Mouse (Mus musculus) kidney, postnatal 0 days (tissue): ENCODE data around the gene Gm11037. TPM values are rescaled to one million over a fixed set of nuclear protein-coding genes. Genes with fewer than 3 reads are reported as not detected.

Source experiments
- ATAC-seq: fragments of 200-750 bp; cut with Nextera tagmentation; replicated peaks from 2 replicates; pipeline ENCODE4 v1.8.0; 2017; ENCODE audit warnings: low read depth, moderate number of reproducible peaks, moderate TSS enrichment, moderate library complexity; ENCODE audit not compliant: low FRiP score
- DNase-seq: peaks from one replicate; pipeline ENCODE4 v3.0.0-alpha.2; 2016; ENCODE audit warnings: low spot score
- H3K27ac ChIP-seq: fragments of 300-500 bp; sonication (generic); 2 replicates; pipeline ENCODE4 v1.5.1; 2014; ENCODE audit warnings: mild to moderate bottlenecking
- H3K27me3 ChIP-seq: fragments of 300-500 bp; sonication (generic); 2 replicates; pipeline ENCODE4 v1.6.1; 2014; ENCODE audit warnings: low read length, mixed read lengths; ENCODE audit not compliant: insufficient read depth
- H3K36me3 ChIP-seq: fragments of 300-500 bp; sonication (generic); 2 replicates; pipeline ENCODE4 v1.6.1; 2014; ENCODE audit warnings: low read length, mixed read lengths; ENCODE audit not compliant: insufficient read depth
- H3K4me1 ChIP-seq: fragments of 300-500 bp; sonication (generic); replicated peaks from 2 replicates; pipeline ENCODE4 v1.6.1; 2014; ENCODE audit warnings: antibody characterized with exemption, low read length, mixed read lengths; ENCODE audit not compliant: insufficient read depth
- H3K4me2 ChIP-seq: fragments of 300-500 bp; sonication (generic); 2 replicates; pipeline ENCODE4 v1.6.1; 2014; ENCODE audit warnings: mild to moderate bottlenecking, low read length, moderate library complexity, mixed read lengths
- H3K4me3 ChIP-seq: fragments of 300-500 bp; sonication (generic); replicated peaks from 2 replicates; pipeline ENCODE4 v1.5.1; 2014; ENCODE audit warnings: low read depth, low read length
- H3K9ac ChIP-seq: fragments of 300-500 bp; sonication (generic); 2 replicates; pipeline ENCODE4 v1.6.1; 2014; ENCODE audit warnings: low read depth, low read length
- H3K9me3 ChIP-seq: fragments of 300-500 bp; sonication (generic); replicated peaks from 2 replicates; pipeline ENCODE4 v1.6.1; 2016; ENCODE audit warnings: low read length, inconsistent platforms, mixed read lengths
- CTCF ChIP-seq: IDR thresholded peaks from 2 replicates; pipeline ENCODE4 v1.5.1; 2016; ENCODE audit warnings: antibody characterized with exemption, low read depth, mild to moderate bottlenecking, moderate library complexity
- WGBS: fragments of 180-500 bp; shearing (Covaris S2); extraction: QIAGEN DNeasy Blood & Tissue Kit; methylation state at CpG from one replicate; pipeline ENCODE4 v1.1.7; 2014; 5-methylcytosine and 5-hydroxymethylcytosine counted together
- polyA plus RNA-seq: library from polyadenylated mRNA; unstranded; fragments of >200 nt; fragmentation: Nextera tagmentation; extraction: Ambion mirVana; gene quantifications from 2 replicates; pipeline ENCODE4 v1.2.1, GENCODE M21; 2015

The Gm11037 gene
- polyA plus RNA-seq, 1 experiment from 2014 or later: not detected

DNA sequence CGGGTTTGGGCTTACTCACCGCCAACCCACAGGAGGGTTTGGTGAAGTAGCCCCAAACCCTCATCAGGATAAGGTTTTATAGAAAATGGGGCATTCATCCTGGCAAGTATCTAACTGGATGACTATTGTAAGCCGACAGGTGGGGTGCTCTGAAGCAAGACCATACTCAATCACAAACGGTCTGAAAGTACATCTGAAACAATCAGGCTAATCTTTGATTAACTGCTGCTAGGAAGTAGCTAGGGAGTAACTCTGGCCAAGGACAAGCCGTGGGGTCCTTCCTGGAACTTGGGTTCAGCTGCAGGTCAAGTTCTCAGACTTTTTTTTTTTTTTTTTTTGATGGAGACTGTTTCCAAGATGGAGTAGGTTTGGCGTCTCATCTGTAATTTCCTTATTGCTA lies 34.7 kb downstream of the Gm11037 start:
- no peak for TF ChIP-seq CTCF
- H3K27ac ChIP-seq: no peak overlapping the region
- 54% methylated on average over 6 of the region's 6 CpGs for WGBS
- DNase-seq (no peak), ATAC-seq (no peak)
- H3K36me3 ChIP-seq: no peaks in the 10 kb centered on the region
- no peaks in the 10 kb centered on the region for H3K4me1 ChIP-seq
- H3K27me3 ChIP-seq: no peaks in the 10 kb centered on the region
- H3K4me2 ChIP-seq: no peak overlapping the region
- no peaks in the 10 kb centered on the region for H3K9me3 ChIP-seq
- no peak overlapping the region for H3K4me3 ChIP-seq
- H3K9ac ChIP-seq: no peak overlapping the region

DNA sequence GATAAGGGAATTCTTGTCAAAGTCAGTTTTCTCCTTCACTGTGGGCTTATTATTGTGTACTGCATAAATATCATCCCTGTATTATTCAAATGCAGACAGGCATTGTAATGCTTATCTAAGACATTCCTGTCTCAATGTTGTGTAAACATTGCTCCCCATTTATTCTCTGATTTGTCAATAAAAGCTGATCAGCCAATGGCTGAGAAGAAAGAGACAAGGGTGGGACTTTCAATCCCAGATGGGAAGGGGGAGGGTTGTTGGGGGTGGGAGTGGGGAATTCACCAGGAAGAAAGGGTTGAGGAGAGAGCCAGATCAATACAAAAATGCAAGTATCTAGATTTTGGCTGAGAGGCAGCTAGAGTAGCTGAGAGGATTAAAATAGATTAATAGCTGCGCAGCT lies 35.6 kb downstream of the Gm11037 start:
- no peak overlapping the region for H3K4me2 ChIP-seq
- DNase-seq (no peak), ATAC-seq (no peak)
- TF ChIP-seq CTCF: no peak
- H3K4me1 ChIP-seq: no peaks in the 10 kb centered on the region
- H3K36me3 ChIP-seq: no peaks in the 10 kb centered on the region
- WGBS: 84% methylated on average over 1 of the region's 1 CpGs
- no peaks in the 10 kb centered on the region for H3K9me3 ChIP-seq
- H3K4me3 ChIP-seq: no peak overlapping the region
- no peak overlapping the region for H3K27ac ChIP-seq
- no peaks in the 10 kb centered on the region for H3K27me3 ChIP-seq
- H3K9ac ChIP-seq: no peak overlapping the region

DNA sequence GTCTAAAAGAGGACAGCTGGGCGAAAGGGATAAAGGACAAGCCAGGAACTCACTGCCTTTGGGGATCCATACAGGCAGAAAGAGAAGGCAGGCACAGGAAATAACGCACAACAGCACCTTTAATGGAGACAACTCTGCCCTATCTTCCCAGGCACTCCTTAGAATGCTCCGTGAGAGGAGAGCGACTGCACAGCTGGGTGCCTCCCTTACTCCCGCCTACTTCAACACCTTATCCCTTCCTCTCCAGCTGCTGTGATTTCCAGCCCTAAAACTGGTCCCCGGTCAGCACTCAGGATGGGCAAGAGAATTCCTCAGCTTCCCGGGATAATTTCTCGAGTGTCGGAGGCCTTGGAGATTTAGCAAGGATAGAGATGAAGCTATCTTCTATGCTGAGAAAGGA lies 37.6 kb downstream of the Gm11037 start:
- WGBS: 25% methylated on average over 9 of the region's 9 CpGs
- Histone ChIP-seq H3K36me3 (no peaks in the 10 kb centered on the region), H3K27ac (no peak overlapping the region), H3K4me1 (peaks cover 2% of the 10 kb centered on the region; the same call in 1 of the 2 replicates), H3K27me3 (no peaks in the 10 kb centered on the region), H3K4me3 (peak overlapping the region; percentile 13; the same call in 1 of the 2 replicates), H3K4me2 (peak overlapping the region; percentile 52), H3K9me3 (no peaks in the 10 kb centered on the region), H3K9ac (peak overlapping the region; percentile 28; the same call in 1 of the 2 replicates)
- no peak for ATAC-seq
- peak; percentile 25 for DNase-seq
- no peak for TF ChIP-seq CTCF

DNA sequence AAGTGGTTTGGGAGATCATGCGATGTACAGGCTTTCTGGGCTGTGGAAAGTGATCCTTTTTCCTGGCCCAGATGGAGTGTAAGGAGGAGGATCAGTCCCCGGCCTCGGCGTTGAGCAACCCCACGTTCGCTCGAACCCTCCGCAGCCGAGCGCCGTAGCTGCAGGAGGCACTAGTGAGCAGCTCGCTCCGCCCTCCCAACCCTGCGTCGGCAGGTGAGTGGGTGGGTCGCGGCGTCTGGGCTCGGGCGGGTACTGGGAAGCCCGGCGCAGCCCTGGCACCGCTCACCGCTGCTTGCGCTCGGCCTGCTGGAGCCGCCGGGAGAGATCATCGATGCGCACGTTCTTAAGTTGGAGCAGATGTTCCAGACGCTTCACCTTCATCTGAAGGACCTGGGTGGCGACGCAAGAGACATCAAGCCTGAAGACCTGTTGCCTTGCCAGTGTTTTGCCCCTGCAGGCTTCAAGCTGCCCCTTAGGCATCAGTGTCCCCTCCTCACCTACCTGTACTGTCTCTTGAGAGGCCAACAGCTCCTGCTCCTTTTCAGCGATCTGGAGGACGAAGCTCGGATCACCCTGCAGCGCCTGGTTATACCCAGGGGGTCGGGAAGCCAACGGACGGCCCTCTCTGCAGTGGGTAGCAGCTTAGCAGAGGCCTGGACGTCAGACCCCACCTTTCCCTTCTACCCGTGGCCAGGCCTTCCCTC lies 38.3 kb downstream of the Gm11037 start:
- Histone ChIP-seq H3K27ac (no peak overlapping the region), H3K36me3 (no peaks in the 10 kb centered on the region), H3K4me2 (peak overlapping the region; percentile 52), H3K27me3 (no peaks in the 10 kb centered on the region), H3K9ac (peak overlapping the region; percentile 28; the same call in 1 of the 2 replicates), H3K4me3 (peak overlapping the region; percentile 13), H3K4me1 (peaks cover 8% of the 10 kb centered on the region), H3K9me3 (no peaks in the 10 kb centered on the region)
- no peak for ATAC-seq
- peak; percentile 27; the same call in 1 of the 2 replicates for TF ChIP-seq CTCF
- WGBS: 14% methylated on average over 43 of the region's 43 CpGs
- no peak for DNase-seq

DNA sequence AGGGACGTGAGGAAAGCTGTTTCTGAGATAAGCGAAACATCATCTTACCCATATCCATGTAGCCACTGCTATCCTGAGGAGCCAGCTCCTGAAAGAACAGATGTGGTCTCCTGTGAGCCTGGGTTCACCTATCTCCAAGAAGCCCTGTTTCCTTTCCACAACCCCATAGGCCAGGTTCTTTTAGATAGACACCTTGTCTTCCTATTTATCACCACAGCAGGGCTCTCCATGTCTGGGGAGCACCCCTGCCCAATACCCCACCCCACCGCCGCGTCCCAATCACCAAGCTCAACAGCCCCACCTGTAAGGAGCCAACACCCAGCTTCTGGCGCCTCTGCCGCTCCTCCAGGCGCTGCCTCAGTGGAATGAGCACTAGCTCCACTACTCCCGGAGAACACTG lies 39.0 kb downstream of the Gm11037 start:
- no peak for DNase-seq
- Histone ChIP-seq H3K27me3 (no peaks in the 10 kb centered on the region), H3K4me1 (peaks cover 16% of the 10 kb centered on the region), H3K27ac (no peak overlapping the region), H3K4me2 (no peak overlapping the region), H3K9me3 (no peaks in the 10 kb centered on the region), H3K4me3 (no peak overlapping the region), H3K9ac (no peak overlapping the region), H3K36me3 (no peaks in the 10 kb centered on the region)
- TF ChIP-seq CTCF: no peak
- WGBS: 71% methylated on average over 9 of the region's 9 CpGs
- ATAC-seq: no peak

DNA sequence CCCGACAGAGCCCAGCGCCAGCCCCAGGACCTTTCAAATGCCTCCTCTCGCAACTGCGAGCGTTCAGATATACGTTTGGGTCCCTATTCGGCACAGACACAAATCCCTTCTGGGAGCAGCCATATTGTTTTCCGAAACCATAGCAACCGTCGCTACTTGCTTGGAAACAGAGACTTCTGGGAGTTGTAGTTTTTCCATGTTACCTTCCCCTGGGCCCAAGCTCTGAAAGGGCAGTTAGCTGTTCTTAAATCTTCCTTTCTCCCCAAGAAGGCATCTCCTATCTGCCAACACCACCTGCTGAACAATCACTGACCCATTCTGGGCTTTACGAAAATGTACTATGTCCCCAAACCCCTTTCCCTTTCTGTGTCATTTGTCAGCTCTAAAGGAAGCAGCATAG lies 41.4 kb downstream of the Gm11037 start:
- ATAC-seq (no peak), DNase-seq (peak; percentile 94)
- no peak for TF ChIP-seq CTCF
- Histone ChIP-seq H3K27ac (peak overlapping the region; percentile 81), H3K27me3 (no peaks in the 10 kb centered on the region), H3K9ac (no peak overlapping the region), H3K4me3 (peak overlapping the region; percentile 34), H3K4me1 (peaks cover 33% of the 10 kb centered on the region), H3K4me2 (peak overlapping the region; percentile 80), H3K9me3 (no peaks in the 10 kb centered on the region), H3K36me3 (no peaks in the 10 kb centered on the region)
- WGBS: 6% methylated on average over 11 of the region's 11 CpGs
